Mouse (Mus musculus) kidney, postnatal 14 days (tissue): ENCODE data around the gene Trim65.
"Not testable (repeated sequence)": the region's sequence is repeated elsewhere in the genome, so short reads cannot be mapped to it uniquely, and the experiment has no call there.

Source experiments
- DNase-seq: peaks from one replicate; pipeline ENCODE4 v3.0.0; 2022; ENCODE audit warnings: mixed read lengths

The Trim65 gene

GRCm38 (mm10) chr11:116108464-116109137 lies 22.3 kb downstream of the Trim65 start:
- peak; percentile 76 for DNase-seq

- DNase-seq = peak; percentile 68
Measured at GRCm38 (mm10) chr11:116107777-116108285, 23.1 kb downstream of the Trim65 start.

- DNase-seq = no peak
Measured at GRCm38 (mm10) chr11:116106963-116107776, 23.8 kb downstream of the Trim65 start.

- no peak for DNase-seq
Measured at GRCm38 (mm10) chr11:116106154-116106962, 24.6 kb downstream of the Trim65 start.

GRCm38 (mm10) chr11:116105065-116105464 lies 25.9 kb downstream of the Trim65 start:
- no peak for DNase-seq

- peak; percentile 88 for DNase-seq
Measured at GRCm38 (mm10) chr11:116104006-116104646, 26.8 kb downstream of the Trim65 start.

- DNase-seq = no peak
Measured at GRCm38 (mm10) chr11:116103572-116103971, 27.4 kb downstream of the Trim65 start.

- DNase-seq = no peak
Measured at GRCm38 (mm10) chr11:116102472-116102871, 28.5 kb downstream of the Trim65 start.

- DNase-seq = peak; percentile 71
Measured at GRCm38 (mm10) chr11:116101931-116102381, 29.0 kb downstream of the Trim65 start.

GRCm38 (mm10) chr11:116100839-116101238 lies 30.1 kb downstream of the Trim65 start:
- no peak for DNase-seq

GRCm38 (mm10) chr11:116100385-116100784 lies 30.5 kb downstream of the Trim65 start:
- peak; percentile 76 for DNase-seq

- DNase-seq = no peak
Measured at GRCm38 (mm10) chr11:116099462-116099861, 31.5 kb downstream of the Trim65 start.

- DNase-seq = peak; percentile 72
Measured at GRCm38 (mm10) chr11:116098711-116099460, 32.0 kb downstream of the Trim65 start.

GRCm38 (mm10) chr11:116096213-116097108 lies 34.5 kb downstream of the Trim65 start:
- no peak for DNase-seq

- DNase-seq = peak; percentile 85
Measured at GRCm38 (mm10) chr11:116095573-116095972, 35.4 kb downstream of the Trim65 start.

- DNase-seq = no peak
Measured at GRCm38 (mm10) chr11:116093771-116094565, 37.0 kb downstream of the Trim65 start.

GRCm38 (mm10) chr11:116092959-116093358 lies 38.0 kb downstream of the Trim65 start:
- not testable (repeated sequence) for DNase-seq

- DNase-seq = no peak
Measured at GRCm38 (mm10) chr11:116091591-116091990, 39.3 kb downstream of the Trim65 start.

- DNase-seq = no peak
Measured at GRCm38 (mm10) chr11:116089545-116089944, 41.4 kb downstream of the Trim65 start.
